Mouse (Mus musculus): Measurements from ENCODE around the gene Med26.

The Med26 gene

DNA sequence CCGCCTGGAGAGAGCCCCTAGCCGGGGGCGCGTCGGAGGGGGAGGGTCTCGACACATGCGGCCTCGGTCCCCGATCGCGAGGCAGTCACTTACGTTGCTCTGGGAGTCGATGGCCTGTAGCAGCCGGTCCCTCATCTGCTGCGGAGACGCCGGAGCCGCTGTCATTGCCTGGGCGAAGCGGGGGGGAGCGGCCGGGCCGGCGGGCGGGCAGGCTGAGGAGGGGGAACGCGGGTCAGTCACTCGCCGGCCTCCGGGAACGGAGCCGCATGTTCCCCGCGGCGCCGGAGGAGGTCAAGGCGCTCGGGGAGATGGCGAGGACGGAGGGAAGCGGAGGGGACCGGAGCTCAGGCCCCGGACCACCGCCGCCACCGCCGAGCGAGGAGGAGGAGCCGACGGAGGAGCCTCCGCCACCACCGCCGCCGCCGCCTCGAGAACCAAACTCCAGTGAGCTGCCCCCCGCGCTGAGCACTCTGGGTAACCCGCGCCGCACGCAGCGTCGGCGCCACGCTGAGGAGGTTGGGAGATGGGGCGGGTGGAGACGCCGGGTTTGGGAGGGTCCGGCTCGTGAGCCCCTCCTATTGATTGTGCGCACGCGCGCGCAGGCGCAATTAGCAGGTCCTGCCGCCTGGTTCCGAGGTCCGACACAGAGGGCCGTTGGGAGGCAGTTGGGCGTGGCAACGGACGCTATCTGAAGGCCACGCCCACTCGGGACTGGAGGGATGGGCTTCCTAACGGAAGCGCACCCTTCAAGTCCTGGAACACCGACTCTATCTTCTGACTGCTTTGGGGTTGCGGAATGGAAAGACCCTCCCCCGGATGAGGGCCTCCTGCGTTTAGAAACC lies at the start of gene Med26:
Gene Med26 (minus strand): TSS at position 469 of the 842 bp plus-strand sequence.
- peak; percentile 99 for DNase-seq (ENCODE audit: low spot score in 2 of 2)

GRCm38 (mm10) chr8:72590198-72590597 lies 42.1 kb upstream of the Med26 start:
- peak in 1 of 2 experiments; percentile 42 for DNase-seq (ENCODE audit: low spot score in 2 of 2)

GRCm38 (mm10) chr8:72589286-72589685 lies 41.2 kb upstream of the Med26 start:
- DNase-seq (ENCODE audit: low spot score in 2 of 2): peak; percentile 44 to 54

- no peak for DNase-seq (ENCODE audit: low spot score in 2 of 2)
These were observed 40.8 kb upstream of the Med26 start for GRCm38 (mm10) chr8:72588865-72589264.

DNA sequence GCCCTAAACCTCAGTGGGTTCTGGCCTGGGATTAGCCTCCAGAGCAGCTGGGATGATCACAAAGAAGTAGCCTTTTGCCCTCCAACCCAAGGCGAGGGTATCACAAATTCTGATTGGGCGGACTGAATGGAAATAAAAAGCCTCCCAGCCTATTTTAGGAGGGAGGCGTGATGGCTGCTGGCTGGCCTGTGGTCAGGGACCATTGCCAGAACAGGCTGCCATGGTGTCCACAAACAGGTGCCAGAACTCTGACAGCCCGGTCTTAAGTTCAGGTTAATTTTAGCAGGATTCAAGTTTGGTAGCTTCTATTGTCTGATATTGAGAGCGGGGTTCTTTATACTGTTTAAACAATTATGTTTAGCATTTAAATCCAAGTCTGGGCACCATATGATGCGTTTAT lies 39.7 kb upstream of the Med26 start:
- DNase-seq (ENCODE audit: low spot score in 2 of 2): no peak

DNA sequence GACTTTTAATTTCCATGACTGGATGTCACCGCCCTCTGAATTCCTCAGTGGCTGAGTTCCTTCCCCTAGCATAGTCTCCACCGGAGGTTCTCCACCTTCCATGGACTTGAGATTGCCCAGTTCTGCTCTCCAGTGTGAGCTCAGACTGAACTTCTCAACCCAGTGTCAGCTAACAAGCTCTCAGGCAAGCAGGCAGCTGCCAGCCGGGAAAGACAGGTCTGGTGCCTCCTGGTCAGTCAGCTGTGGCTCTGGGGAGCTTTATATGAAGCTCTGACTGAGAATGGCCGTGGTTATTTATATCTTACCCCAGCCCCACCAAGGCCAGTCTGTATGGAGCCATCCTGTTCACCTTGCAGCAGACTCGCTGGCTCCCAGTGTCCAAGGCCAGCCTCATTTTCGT lies 36.3 kb upstream of the Med26 start:
- DNase-seq (ENCODE audit: low spot score in 2 of 2): no peak

DNA sequence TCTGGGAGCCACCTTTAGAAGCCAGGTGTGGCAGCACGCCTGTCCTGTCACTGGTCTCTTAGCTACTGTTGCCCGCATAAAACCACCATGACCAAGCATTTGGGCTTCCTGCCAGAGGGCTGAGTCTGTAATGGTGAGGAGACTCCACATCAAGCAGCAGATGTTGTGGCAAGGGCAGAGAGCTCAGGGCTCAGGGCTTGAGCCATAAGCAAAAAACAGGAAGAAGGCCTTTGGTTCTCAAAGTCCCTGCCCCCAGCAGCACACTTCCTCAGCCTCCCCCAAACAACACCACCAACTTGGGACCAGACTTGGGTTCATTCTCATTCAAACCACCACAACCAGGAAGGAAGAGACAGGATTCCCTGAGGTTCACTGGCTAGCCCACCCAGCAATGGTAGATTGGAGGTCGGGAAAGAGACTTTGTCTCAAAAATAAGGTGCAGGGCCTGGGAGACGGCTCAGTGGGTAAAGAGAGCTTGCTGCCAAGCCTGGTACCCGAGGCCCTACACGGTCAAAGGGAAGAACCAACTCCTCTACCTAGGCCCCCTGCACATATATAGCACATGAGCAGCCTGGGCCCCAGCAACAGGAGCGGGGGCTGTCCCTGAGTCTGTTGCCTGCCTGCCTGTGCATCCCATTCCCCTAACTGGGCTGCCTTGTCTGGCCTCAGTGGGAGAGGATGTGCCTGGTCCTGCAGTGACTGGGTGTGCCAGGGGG lies 35.1 kb upstream of the Med26 start:
- peak; percentile 45 for DNase-seq (ENCODE audit: low spot score in 2 of 2)

- no peak for DNase-seq (ENCODE audit: low spot score in 2 of 2)
These were observed 31.3 kb upstream of the Med26 start for GRCm38 (mm10) chr8:72579374-72579773.

DNA sequence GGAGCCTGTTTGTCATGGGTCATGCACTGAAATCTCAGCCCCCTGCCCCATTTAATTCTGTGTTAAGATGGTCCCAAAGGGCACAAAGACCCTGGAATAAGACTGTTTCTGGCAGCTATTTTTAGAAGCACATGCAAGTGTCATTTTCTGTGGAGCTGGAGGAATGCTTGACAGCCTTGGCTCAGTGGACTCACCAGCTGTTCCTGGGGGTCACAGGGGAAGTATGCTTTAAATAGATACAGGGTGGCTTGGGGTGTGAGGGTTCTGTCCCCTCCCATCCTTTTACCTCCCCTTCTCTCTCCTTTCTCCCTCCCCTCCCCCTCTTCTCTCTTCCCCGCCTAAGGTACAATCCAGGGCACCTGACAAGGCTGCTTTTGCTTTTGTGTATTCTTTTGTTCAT lies 29.9 kb upstream of the Med26 start:
- no peak for DNase-seq (ENCODE audit: low spot score in 2 of 2)

DNA sequence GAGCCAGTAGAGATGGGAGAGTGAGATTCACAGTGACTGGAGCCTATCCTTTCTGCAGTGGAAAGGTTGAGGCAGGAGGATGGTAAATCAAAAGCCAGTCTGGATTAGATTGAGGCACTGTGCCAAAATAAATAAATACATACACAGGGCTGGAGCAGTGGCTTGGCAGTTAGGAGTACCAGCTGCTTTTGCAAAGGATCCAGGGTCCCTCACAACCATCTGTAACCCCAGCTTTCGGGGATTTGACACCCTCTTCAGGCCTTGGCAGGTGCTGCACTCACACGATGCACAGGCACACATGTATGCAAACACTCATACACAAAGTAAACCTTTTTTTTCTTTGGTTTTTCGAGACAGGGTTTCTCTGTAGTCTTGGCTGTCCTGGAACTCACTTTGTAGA lies 29.2 kb upstream of the Med26 start:
- no peak for DNase-seq (ENCODE audit: low spot score in 2 of 2)

DNA sequence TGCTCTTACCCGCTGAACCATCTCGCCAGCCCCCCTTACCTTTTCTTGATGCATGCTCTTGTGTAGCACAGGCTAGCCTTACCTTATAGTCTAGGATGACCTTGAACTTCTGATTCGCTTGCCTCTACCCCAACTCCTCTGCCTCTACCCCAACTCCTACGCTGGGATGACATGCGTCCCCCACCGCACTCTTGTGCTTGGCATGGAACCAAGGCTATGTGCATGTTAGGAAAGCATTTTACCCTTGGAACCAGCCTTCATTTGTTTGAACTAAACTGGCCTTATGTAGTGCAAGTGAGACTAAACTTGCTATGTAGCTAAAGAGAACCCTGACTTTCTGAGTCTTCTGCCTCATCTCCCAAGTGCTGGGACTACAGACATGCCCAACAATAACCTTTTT lies 27.8 kb upstream of the Med26 start:
- no peak for DNase-seq (ENCODE audit: low spot score in 2 of 2)

GRCm38 (mm10) chr8:72573450-72573849 lies 25.4 kb upstream of the Med26 start:
- no peak for DNase-seq (ENCODE audit: low spot score in 2 of 2)

DNA sequence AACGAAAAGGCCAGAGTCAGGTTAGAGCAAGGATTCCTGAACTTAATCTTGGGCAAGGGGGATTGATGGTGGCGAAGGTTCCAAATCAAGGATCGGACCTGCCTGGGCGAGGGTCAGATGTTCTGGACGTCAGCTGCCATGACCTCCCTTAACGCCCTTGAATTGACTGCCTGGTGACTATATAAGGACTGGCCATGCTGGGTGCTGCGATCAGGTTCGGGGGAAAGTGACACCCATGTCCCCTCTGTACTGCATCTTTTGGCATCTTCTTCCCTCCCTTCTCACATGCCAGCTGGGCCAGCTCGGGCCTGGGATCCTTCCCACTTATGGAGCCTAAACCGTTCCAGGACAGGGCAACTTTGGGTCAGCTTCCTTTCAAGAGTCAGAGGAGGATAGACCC lies 24.4 kb upstream of the Med26 start:
- no peak for DNase-seq (ENCODE audit: low spot score in 2 of 2)

GRCm38 (mm10) chr8:72571611-72572473 lies 23.8 kb upstream of the Med26 start, which contains the start of gene Tmem38a:
Tmem38a (plus strand) TSS chr8:72572055.
- peak; percentile 76 to 81 for DNase-seq (ENCODE audit: low spot score in 2 of 2)

DNA sequence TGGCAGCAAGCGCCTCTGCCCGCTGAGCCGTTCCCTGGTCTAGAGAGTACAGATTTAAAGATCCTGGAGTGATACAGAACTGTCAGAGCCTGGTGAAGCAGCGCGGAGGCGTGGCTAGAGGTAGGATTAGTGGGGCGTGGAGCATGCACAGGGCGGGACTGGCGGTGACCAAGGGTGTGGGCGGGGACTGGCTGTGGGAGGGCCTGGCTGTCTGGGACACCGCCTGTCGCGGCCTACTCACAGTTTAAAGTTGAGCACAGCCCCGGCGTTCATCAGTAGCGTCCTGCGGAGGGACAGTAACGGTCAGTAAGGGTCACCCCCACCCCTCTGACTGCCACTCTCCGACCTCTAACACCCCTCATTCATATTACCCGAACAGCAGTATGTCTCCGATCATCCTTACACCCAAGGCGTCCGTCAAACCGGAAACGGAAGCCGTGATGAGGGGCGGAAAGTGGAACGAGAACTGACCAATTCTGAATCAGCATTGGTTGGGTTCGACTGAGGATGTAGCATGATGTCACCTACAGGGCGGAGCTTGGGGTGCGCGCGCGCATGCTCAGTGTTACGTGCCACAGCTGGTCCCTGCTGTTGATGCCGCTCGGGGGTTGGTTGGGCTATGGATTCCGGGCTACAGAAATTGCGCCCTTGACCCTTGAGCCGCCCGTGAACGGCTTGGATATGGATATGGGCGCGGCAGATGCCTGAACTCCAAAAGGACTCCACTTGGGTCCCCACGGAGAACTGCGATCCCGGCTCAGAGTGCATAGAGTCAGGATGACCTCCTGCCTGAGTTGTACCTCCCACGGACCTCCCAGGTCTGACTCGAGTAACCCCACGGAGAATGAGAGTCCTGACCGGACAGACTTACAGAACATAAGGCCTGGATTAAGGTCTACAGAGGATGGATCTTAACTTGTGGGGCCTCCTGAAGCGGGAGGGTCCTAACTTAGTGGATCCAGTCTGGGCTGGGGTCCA lies 22.9 kb upstream of the Med26 start, which contains the start of gene Smim7:
Gene Smim7 (minus strand): TSS at position 456 of the 978 bp plus-strand sequence.
- DNase-seq (ENCODE audit: low spot score in 2 of 2): peak; percentile 96 to 97

DNA sequence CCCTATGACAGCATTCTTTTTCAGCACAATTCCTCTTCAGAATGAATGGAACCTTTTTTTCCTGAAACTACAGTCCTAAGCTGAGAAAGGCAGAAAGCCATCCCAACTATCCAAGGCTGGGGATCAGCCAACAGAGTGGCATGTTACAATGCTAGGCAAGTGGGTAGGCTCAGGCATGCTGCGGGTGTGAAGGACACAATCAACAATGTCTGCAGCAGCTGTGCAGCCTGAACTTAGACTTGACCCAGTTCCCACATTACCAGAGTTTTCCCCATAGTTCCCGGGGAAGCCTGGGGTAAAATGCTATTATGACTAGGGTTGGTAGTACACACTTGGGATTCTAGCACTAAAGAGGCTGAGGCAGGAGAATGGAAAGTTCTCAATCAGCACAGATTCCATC lies 17.9 kb upstream of the Med26 start:
- DNase-seq (ENCODE audit: low spot score in 2 of 2): no peak

DNA sequence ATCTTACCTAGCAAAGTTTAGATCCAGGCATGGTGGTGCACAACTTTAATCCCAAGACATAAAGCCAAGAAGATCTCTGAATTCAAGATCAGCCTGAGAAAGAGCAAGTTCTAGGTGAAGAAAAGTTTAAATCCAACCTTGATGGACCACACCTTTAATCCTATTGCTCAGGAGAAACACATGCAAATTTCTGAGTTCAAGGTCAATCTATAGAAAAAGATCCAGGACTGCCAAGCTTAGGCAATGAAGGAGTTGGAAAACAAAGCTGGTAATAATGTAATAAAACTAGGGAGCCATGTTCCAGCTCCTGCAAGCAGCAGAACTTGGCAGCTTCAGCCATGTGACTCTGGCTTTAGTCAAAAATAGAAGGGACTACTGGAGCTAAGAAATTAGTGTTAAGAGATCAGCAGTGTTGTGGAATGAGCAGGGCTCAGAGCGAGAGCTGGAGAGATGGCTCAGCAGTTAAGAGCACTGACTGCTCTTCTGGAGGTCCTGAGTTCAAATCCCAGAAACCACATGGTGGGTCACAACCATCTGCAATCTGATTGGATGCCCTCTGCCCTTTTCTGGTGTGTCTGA lies 13.1 kb upstream of the Med26 start:
- DNase-seq (ENCODE audit: low spot score in 2 of 2): no peak

- DNase-seq (ENCODE audit: low spot score in 2 of 2): no peak
These were observed 7.7 kb upstream of the Med26 start for GRCm38 (mm10) chr8:72555770-72556169.

- DNase-seq (ENCODE audit: low spot score in 2 of 2): no peak
These were observed 1.3 kb upstream of the Med26 start for GRCm38 (mm10) chr8:72549314-72549892.
